Mouse (Mus musculus): ENCODE measurements around the gene Efna3.

- TF ChIP-seq POLR2A (IDR thresholded peaks at IDR 0.05; ENCODE audit: insufficient read depth, low read depth, low read length) (no peak), CTCF (IDR thresholded peaks at IDR 0.05; ENCODE audit: insufficient read depth, low read depth, low read length) (no peak)
Observed at GRCm38 (mm10) chr3:89305551-89306325, 17.0 kb downstream of the Efna3 start.
